ENCODE assay signal across 18 mouse cellular contexts in the genomic region with DNA sequence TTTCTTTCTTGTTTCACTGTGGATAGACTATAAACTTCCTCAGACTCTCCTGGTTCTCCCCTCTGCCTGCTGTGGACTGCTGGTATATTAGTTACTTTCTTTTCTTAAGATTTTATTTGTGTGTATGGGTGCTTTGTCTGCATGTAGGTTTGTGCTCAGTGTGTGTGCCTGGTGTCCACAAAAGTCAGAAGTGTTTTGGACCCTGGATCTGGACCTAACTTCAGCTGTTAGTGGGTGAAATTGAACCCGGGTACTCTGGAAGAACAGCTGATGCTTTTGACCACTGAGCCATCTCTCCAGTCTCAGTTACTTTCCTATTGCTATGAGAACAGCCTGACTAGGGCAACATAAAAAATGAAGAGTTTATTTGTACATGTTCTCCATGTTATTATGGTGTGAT. TPM values are rescaled to one million over a fixed set of nuclear protein-coding genes. Genes with fewer than 3 reads are reported as not detected.
DNase-seq lines count a peak whose midpoint lies in the region; ATAC-seq lines count a peak whose summit lies in the region.
"Had no signal": no experiment of that assay in that cellular context is flagged by ENCODE, and none has a peak within 500 bp of the region (broad histone marks: within the 10 kb centered on the region; RNA-seq: fewer than 3 reads in every experiment).

No protein-coding gene starts in this region.

- H3K36me3 ChIP-seq in forebrain, embryonic 12.5 days (replicated peaks): no peaks in the 10 kb centered on the region
- H3K36me3 ChIP-seq in forebrain, embryonic 14.5 days (ENCODE audit: control insufficient read depth, insufficient read depth, low read length): no peaks in the 10 kb centered on the region
- H3K36me3 ChIP-seq in heart, embryonic 16.5 days (ENCODE audit: control insufficient read depth, insufficient read depth): no peaks in the 10 kb centered on the region
- H3K36me3 ChIP-seq in forebrain, embryonic 13.5 days (ENCODE audit: poor library complexity, severe bottlenecking): no peaks in the 10 kb centered on the region
- H3K36me3 ChIP-seq in midbrain, embryonic 15.5 days (replicated peaks): no peaks in the 10 kb centered on the region
- H3K36me3 ChIP-seq in intestine, embryonic 16.5 days (ENCODE audit: control insufficient read depth, insufficient read depth, low read length): no peaks in the 10 kb centered on the region
- H3K36me3 ChIP-seq: lung, embryonic 15.5 days had no signal

- peak overlapping the region; percentile 56; the same call in 1 of the 2 replicates for H3K27ac ChIP-seq in forebrain, embryonic 12.5 days
- H3K27ac ChIP-seq in forebrain, embryonic 14.5 days (ENCODE audit: low read depth, low read length): no peak overlapping the region; the same call in 1 of the 2 replicates
- H3K27ac ChIP-seq in heart, embryonic 16.5 days (ENCODE audit: low read length): peak overlapping the region; percentile 41
- 0 out of 2 replicates have a peak overlapping the region, but pooled peaks have one; percentile 51 for H3K27ac ChIP-seq in forebrain, embryonic 13.5 days
- 0 out of 2 replicates have a peak overlapping the region, but pooled peaks have one; percentile 50 for H3K27ac ChIP-seq in midbrain, embryonic 15.5 days
- H3K27ac ChIP-seq in intestine, embryonic 16.5 days (ENCODE audit: low read length): no peak overlapping the region
- H3K27ac ChIP-seq: lung, embryonic 15.5 days; stomach, postnatal 0 days had no signal

- WGBS in forebrain, embryonic 12.5 days: 90% methylated on average over 1 of the region's 1 CpGs
- WGBS in forebrain, embryonic 14.5 days: 94% methylated on average over 1 of the region's 1 CpGs
- WGBS in heart, embryonic 16.5 days: 89% methylated on average over 1 of the region's 1 CpGs
- WGBS in forebrain, embryonic 13.5 days: 81% methylated on average over 1 of the region's 1 CpGs
- 82% methylated on average over 1 of the region's 1 CpGs for whole genome bisulfite sequencing in midbrain, embryonic 15.5 days
- 91% methylated on average over 1 of the region's 1 CpGs for WGBS in intestine, embryonic 16.5 days

- intact Hi-C loops in heart, postnatal 36 days (cut with DNase I): no loop called here

- H3K9ac ChIP-seq in forebrain, embryonic 12.5 days: no peak overlapping the region
- H3K9ac ChIP-seq in forebrain, embryonic 14.5 days (ENCODE audit: low read length): no peak overlapping the region
- H3K9ac ChIP-seq in heart, embryonic 16.5 days (ENCODE audit: low read length): no peak overlapping the region
- H3K9ac ChIP-seq in forebrain, embryonic 13.5 days: no peak overlapping the region
- no peak overlapping the region for H3K9ac ChIP-seq in midbrain, embryonic 15.5 days
- no peak overlapping the region for H3K9ac ChIP-seq in intestine, embryonic 16.5 days (ENCODE audit: low read depth, low read length)
- H3K9ac ChIP-seq: lung, embryonic 15.5 days had no signal

- H3K9me3 ChIP-seq in forebrain, embryonic 12.5 days: no peaks in the 10 kb centered on the region
- H3K9me3 ChIP-seq in forebrain, embryonic 14.5 days (replicated peaks; ENCODE audit: control insufficient read depth, low read length): no peaks in the 10 kb centered on the region
- no peaks in the 10 kb centered on the region for H3K9me3 ChIP-seq in heart, embryonic 16.5 days (replicated peaks; ENCODE audit: control insufficient read depth, low read length)
- H3K9me3 ChIP-seq in forebrain, embryonic 13.5 days (replicated peaks): no peaks in the 10 kb centered on the region
- no peaks in the 10 kb centered on the region for H3K9me3 ChIP-seq in midbrain, embryonic 15.5 days
- H3K9me3 ChIP-seq in intestine, embryonic 16.5 days (ENCODE audit: control insufficient read depth, low read length): no peaks in the 10 kb centered on the region
- H3K9me3 ChIP-seq: lung, embryonic 15.5 days had no signal

- no peak for DNase-seq in forebrain, embryonic 14.5 days (ENCODE audit: low spot score)
- no peak for DNase-seq in heart, postnatal 36 days
- DNase-seq in cerebellum, postnatal 25 days: no peak
- DNase-seq: adrenal gland, postnatal 36 days; cerebellum, postnatal 10 days; kidney, adult 2 months; kidney, postnatal 25 days; right cerebral cortex, postnatal 14 days; thymus, postnatal 25 days had no signal

- H3K4me1 ChIP-seq in forebrain, embryonic 12.5 days: peaks cover 69% of the 10 kb centered on the region
- peaks cover 69% of the 10 kb centered on the region for H3K4me1 ChIP-seq in forebrain, embryonic 14.5 days (ENCODE audit: control insufficient read depth, insufficient read depth, low read length)
- peaks cover 62% of the 10 kb centered on the region for H3K4me1 ChIP-seq in heart, embryonic 16.5 days (ENCODE audit: control insufficient read depth, insufficient read depth, low read length)
- peaks cover 86% of the 10 kb centered on the region for H3K4me1 ChIP-seq in forebrain, embryonic 13.5 days
- H3K4me1 ChIP-seq in midbrain, embryonic 15.5 days: peaks cover 26% of the 10 kb centered on the region
- peaks cover 19% of the 10 kb centered on the region for H3K4me1 ChIP-seq in intestine, embryonic 16.5 days (ENCODE audit: control insufficient read depth, insufficient read depth, low read length)

- ATAC-seq in forebrain, embryonic 12.5 days (ENCODE audit: low FRiP score): no peak
- no peak for ATAC-seq in forebrain, embryonic 14.5 days
- ATAC-seq in heart, embryonic 16.5 days (replicated peaks; ENCODE audit: extremely low read depth, insufficient read depth, low FRiP score): no peak
- ATAC-seq in forebrain, embryonic 13.5 days: no peak
- ATAC-seq in midbrain, embryonic 15.5 days (replicated peaks): no peak
- ATAC-seq in intestine, embryonic 16.5 days: no peak

- H3K4me2 ChIP-seq in forebrain, embryonic 12.5 days: no peak overlapping the region
- H3K4me2 ChIP-seq in forebrain, embryonic 14.5 days (ENCODE audit: low read length): no peak overlapping the region
- H3K4me2 ChIP-seq in heart, embryonic 16.5 days (ENCODE audit: low read depth, low read length): no peak overlapping the region
- no peak overlapping the region for H3K4me2 ChIP-seq in forebrain, embryonic 13.5 days
- no peak overlapping the region for H3K4me2 ChIP-seq in midbrain, embryonic 15.5 days
- no peak overlapping the region for H3K4me2 ChIP-seq in intestine, embryonic 16.5 days (ENCODE audit: low read depth, low read length)
- H3K4me2 ChIP-seq: liver, embryonic 11.5 days; lung, embryonic 15.5 days had no signal

- H3K4me3 ChIP-seq in forebrain, embryonic 12.5 days (replicated peaks): no peak overlapping the region
- no peak overlapping the region for H3K4me3 ChIP-seq in forebrain, embryonic 14.5 days (ENCODE audit: low read depth, low read length)
- no peak overlapping the region for H3K4me3 ChIP-seq in heart, embryonic 16.5 days (ENCODE audit: low read length)
- no peak overlapping the region for H3K4me3 ChIP-seq in forebrain, embryonic 13.5 days
- H3K4me3 ChIP-seq in midbrain, embryonic 15.5 days: no peak overlapping the region
- no peak overlapping the region for H3K4me3 ChIP-seq in intestine, embryonic 16.5 days (ENCODE audit: low read length)
- H3K4me3 ChIP-seq: erythroblast, embryonic 14.5 days; lung, embryonic 15.5 days had no signal

- H3K27me3 ChIP-seq in forebrain, embryonic 12.5 days: no peaks in the 10 kb centered on the region
- H3K27me3 ChIP-seq in forebrain, embryonic 14.5 days (replicated peaks; ENCODE audit: control insufficient read depth, insufficient read depth, low read length): no peaks in the 10 kb centered on the region
- H3K27me3 ChIP-seq in heart, embryonic 16.5 days (ENCODE audit: control insufficient read depth, insufficient read depth, low read length): no peaks in the 10 kb centered on the region
- H3K27me3 ChIP-seq in forebrain, embryonic 13.5 days: no peaks in the 10 kb centered on the region
- no peaks in the 10 kb centered on the region for H3K27me3 ChIP-seq in midbrain, embryonic 15.5 days (replicated peaks)
- no peaks in the 10 kb centered on the region for H3K27me3 ChIP-seq in intestine, embryonic 16.5 days (replicated peaks; ENCODE audit: control insufficient read depth, insufficient read depth, low read length)
- H3K27me3 ChIP-seq: lung, embryonic 15.5 days had no signal

RNA-seq across cellular contexts. Expression of a gene that starts 29.5 kb away (rescaled TPM):
- polyA plus RNA-seq in forebrain, embryonic 12.5 days (2016; fragmentation: Nextera tagmentation; extraction: Ambion mirVana): 9.4 and 10.3 TPM in 2 replicates
- 8.3 and 8.6 TPM in 2 replicates for polyA plus RNA-seq in forebrain, embryonic 14.5 days (2014; fragmentation: Nextera tagmentation; extraction: Ambion mirVana)
- 4.4 and 4.7 TPM in 2 replicates for polyA plus RNA-seq in heart, embryonic 16.5 days (2015; fragmentation: Nextera tagmentation; extraction: Ambion mirVana)
- 10 to 100 TPM; 17.8 to 18.6 TPM for total RNA-seq in heart, postnatal 36 days (2021)
- 8.0 and 8.8 TPM in 2 replicates for polyA plus RNA-seq in forebrain, embryonic 13.5 days (2015; fragmentation: Nextera tagmentation; extraction: Ambion mirVana)
- polyA plus RNA-seq in midbrain, embryonic 15.5 days (2015; fragmentation: Nextera tagmentation; extraction: Ambion mirVana): 8.0 and 8.1 TPM in 2 replicates
- 2.7 and 2.9 TPM in 2 replicates for polyA plus RNA-seq in intestine, embryonic 16.5 days (2015; fragmentation: Nextera tagmentation; extraction: Ambion mirVana)

Comparison
In these comparisons a context has a peak if more than half of its experiments do, and no peak if none do; other contexts are left out.
1. H3K27ac ChIP-seq: peak in forebrain, embryonic 12.5 days (single experiment), heart, embryonic 16.5 days (single experiment), forebrain, embryonic 13.5 days (single experiment) and midbrain, embryonic 15.5 days (single experiment); none in forebrain, embryonic 14.5 days (single experiment) and intestine, embryonic 16.5 days (single experiment).